Mouse (Mus musculus) cerebellum, adult 2 months (tissue): ENCODE results near the gene Lrrc42.

Experiments
- CTCF ChIP-seq: fragments of 200-500 bp; IDR thresholded peaks from 2 replicates; pipeline ENCODE4 v1.5.1; 2011; ENCODE audit warnings: low read depth, mild to moderate bottlenecking, control low read depth, low read length, moderate library complexity, borderline replicate concordance; ENCODE audit not compliant: insufficient read depth
- POLR2A ChIP-seq: fragments of 200-500 bp; IDR thresholded peaks from 2 replicates; pipeline ENCODE4 v1.6.1; 2011; ENCODE audit warnings: low read length, control low read depth, borderline replicate concordance; ENCODE audit not compliant: insufficient read depth

GRCm38 (mm10) chr4:107221524-107221923, 31.8 kb downstream of the Lrrc42 start:
- TF ChIP-seq CTCF (no peak), POLR2A (no peak)
